Comparison of ENCODE assay signal across 7 mouse cellular contexts in the genomic region with DNA sequence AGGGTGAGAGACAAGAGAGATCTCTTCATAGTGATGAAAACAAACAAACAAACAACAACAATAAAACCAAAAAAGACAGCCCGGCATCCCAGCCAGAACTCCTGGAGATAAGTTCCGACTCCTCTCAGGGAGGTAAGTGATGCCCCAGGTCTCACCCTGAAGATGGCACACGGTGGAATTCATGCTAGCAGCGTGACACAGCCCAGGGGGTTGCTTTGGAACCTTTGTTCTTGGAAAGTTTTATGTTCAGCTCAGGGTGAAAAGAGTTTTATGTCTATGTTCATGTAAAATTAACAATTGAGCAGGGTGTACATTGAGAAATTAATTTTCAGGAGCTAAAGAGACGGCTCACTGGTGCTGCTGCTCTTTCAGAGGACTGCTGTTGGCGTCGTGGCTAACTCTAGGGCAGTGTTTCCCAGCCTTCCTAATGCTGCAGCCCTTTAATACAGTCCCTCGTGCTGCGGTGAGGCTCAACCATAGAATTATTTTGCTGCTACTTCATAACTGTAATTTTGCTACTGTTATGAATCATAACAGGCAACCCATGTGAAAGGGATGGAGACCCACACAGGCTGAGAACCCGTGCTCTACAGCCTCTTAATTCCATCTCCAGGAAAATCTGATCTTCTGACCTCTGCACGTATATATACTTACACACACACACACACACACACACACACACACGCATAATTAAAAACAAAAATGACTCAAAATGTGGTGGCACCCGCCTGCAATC. TPM values are rescaled to one million over a fixed set of nuclear protein-coding genes. Genes with fewer than 3 reads are reported as not detected.
DNase-seq lines count a peak whose midpoint lies in the region; ATAC-seq and TF ChIP-seq lines count a peak whose summit lies in the region.

No protein-coding gene starts in this region.

- H3K9me3 ChIP-seq in neural tube, embryonic 11.5 days (ENCODE audit: control insufficient read depth, low read length) = no peaks in the 10 kb centered on the region
- no peaks in the 10 kb centered on the region for H3K9me3 ChIP-seq in forebrain, embryonic 11.5 days (ENCODE audit: control insufficient read depth, low read length)
- H3K9me3 ChIP-seq in limb, embryonic 14.5 days (ENCODE audit: control insufficient read depth, low read length) = no peaks in the 10 kb centered on the region
- H3K9me3 ChIP-seq in stomach, embryonic 16.5 days (replicated peaks; ENCODE audit: control insufficient read depth, low read length) = 0 out of 2 replicates have a peak, but pooled peaks cover 6% of the 10 kb centered on the region

- peak overlapping the region; percentile 92 for H3K4me2 ChIP-seq in neural tube, embryonic 11.5 days (ENCODE audit: low read depth)
- peak overlapping the region; percentile 94 for H3K4me2 ChIP-seq in forebrain, embryonic 11.5 days (ENCODE audit: low read depth, low read length, severe bottlenecking)
- peak overlapping the region; percentile 72 for H3K4me2 ChIP-seq in limb, embryonic 14.5 days (replicated peaks; ENCODE audit: low read depth, low read length, severe bottlenecking)
- H3K4me2 ChIP-seq in stomach, embryonic 16.5 days (ENCODE audit: low read depth, low read length) = peak overlapping the region; percentile 98

- H3K4me3 ChIP-seq in neural tube, embryonic 11.5 days (ENCODE audit: low read depth, low read length) = peak overlapping the region; percentile 55
- H3K4me3 ChIP-seq in forebrain, embryonic 11.5 days (ENCODE audit: low read depth, low read length) = peak overlapping the region; percentile 43
- peak overlapping the region; percentile 49 for H3K4me3 ChIP-seq in limb, embryonic 14.5 days (replicated peaks; ENCODE audit: low read length)
- peak overlapping the region; percentile 68 for H3K4me3 ChIP-seq in stomach, embryonic 16.5 days (replicated peaks; ENCODE audit: low read length)

- H3K9ac ChIP-seq in neural tube, embryonic 11.5 days (ENCODE audit: low read length) = peak overlapping the region; percentile 64
- peak overlapping the region; percentile 61 for H3K9ac ChIP-seq in forebrain, embryonic 11.5 days (ENCODE audit: low read length)
- H3K9ac ChIP-seq in limb, embryonic 14.5 days (ENCODE audit: low read depth, low read length, severe bottlenecking) = peak overlapping the region; percentile 55
- H3K9ac ChIP-seq in stomach, embryonic 16.5 days (ENCODE audit: low read length) = peak overlapping the region; percentile 70

- DNase-seq in neural tube, embryonic 11.5 days (ENCODE audit: low spot score) = no peak
- DNase-seq in neural tube, embryonic 10.5 days (ENCODE audit: extremely low spot score, low spot score) = no peak
- DNase-seq in forebrain, embryonic 11.5 days (ENCODE audit: low spot score) = no peak
- no peak for DNase-seq in limb, embryonic 14.5 days (ENCODE audit: low spot score)
- no peak for DNase-seq in ovary, postnatal 36 days (ENCODE audit: low spot score)
- no peak for DNase-seq in natural killer cell, adult 2 months (ENCODE audit: low spot score in 2 of 2)

- no peak for ATAC-seq in neural tube, embryonic 11.5 days (ENCODE audit: insufficient read depth, low FRiP score, low TSS enrichment)
- ATAC-seq in forebrain, embryonic 11.5 days (replicated peaks; ENCODE audit: low FRiP score) = no peak
- no peak for ATAC-seq in limb, embryonic 14.5 days (ENCODE audit: low FRiP score, low read depth)
- ATAC-seq in stomach, embryonic 16.5 days (ENCODE audit: insufficient read depth, low FRiP score) = no peak

- WGBS in neural tube, embryonic 11.5 days = 50% methylated on average over 13 of the region's 13 CpGs
- 54% methylated on average over 13 of the region's 13 CpGs for WGBS in forebrain, embryonic 11.5 days
- WGBS in limb, embryonic 14.5 days = 40% methylated on average over 13 of the region's 13 CpGs
- WGBS in stomach, embryonic 16.5 days = 50% methylated on average over 13 of the region's 13 CpGs

- H3K4me1 ChIP-seq in neural tube, embryonic 11.5 days (ENCODE audit: control insufficient read depth, insufficient read depth, low read length) = peaks cover 8% of the 10 kb centered on the region
- peaks cover 8% of the 10 kb centered on the region for H3K4me1 ChIP-seq in forebrain, embryonic 11.5 days (replicated peaks; ENCODE audit: control insufficient read depth, insufficient read depth, low read length)
- H3K4me1 ChIP-seq in limb, embryonic 14.5 days (ENCODE audit: control insufficient read depth, insufficient read depth, low read length) = peaks cover 12% of the 10 kb centered on the region
- H3K4me1 ChIP-seq in stomach, embryonic 16.5 days (ENCODE audit: control insufficient read depth, insufficient read depth, low read length) = peaks cover 14% of the 10 kb centered on the region

- no peaks in the 10 kb centered on the region for H3K27me3 ChIP-seq in neural tube, embryonic 11.5 days (ENCODE audit: control insufficient read depth, insufficient read depth, low read length)
- H3K27me3 ChIP-seq in forebrain, embryonic 11.5 days (ENCODE audit: control insufficient read depth, insufficient read depth, low read length) = no peaks in the 10 kb centered on the region
- H3K27me3 ChIP-seq in limb, embryonic 14.5 days (ENCODE audit: control insufficient read depth, insufficient read depth, low read length) = no peaks in the 10 kb centered on the region
- no peaks in the 10 kb centered on the region for H3K27me3 ChIP-seq in stomach, embryonic 16.5 days (ENCODE audit: control insufficient read depth, insufficient read depth, low read length)

- no peak overlapping the region for H3K27ac ChIP-seq in neural tube, embryonic 11.5 days (ENCODE audit: low read depth, low read length)
- H3K27ac ChIP-seq in forebrain, embryonic 11.5 days (ENCODE audit: low read depth, low read length) = no peak overlapping the region
- no peak overlapping the region for H3K27ac ChIP-seq in limb, embryonic 14.5 days (replicated peaks; ENCODE audit: low read depth, low read length)
- no peak overlapping the region for H3K27ac ChIP-seq in stomach, embryonic 16.5 days (ENCODE audit: low read length)

- 0 out of 2 replicates have a peak, but pooled peaks cover 2% of the 10 kb centered on the region for H3K36me3 ChIP-seq in neural tube, embryonic 11.5 days (ENCODE audit: control insufficient read depth, insufficient read depth, low read length)
- H3K36me3 ChIP-seq in forebrain, embryonic 11.5 days (ENCODE audit: control insufficient read depth, insufficient read depth, low read length) = no peaks in the 10 kb centered on the region
- no peaks in the 10 kb centered on the region for H3K36me3 ChIP-seq in limb, embryonic 14.5 days (ENCODE audit: control insufficient read depth, insufficient read depth, low read length)
- no peaks in the 10 kb centered on the region for H3K36me3 ChIP-seq in stomach, embryonic 16.5 days (ENCODE audit: control insufficient read depth, insufficient read depth, low read length)

- TF ChIP-seq POLR2A in limb, embryonic 14.5 days (IDR thresholded peaks at IDR 0.05; ENCODE audit: borderline replicate concordance, extremely low read depth, insufficient read depth, insufficient read length) = no peak

RNA-seq across cellular contexts. Expression of a gene that starts 19.4 kb away (rescaled TPM):
- 53.9 and 56.0 TPM in 2 replicates for polyA plus RNA-seq in neural tube, embryonic 11.5 days (2014; fragmentation: Nextera tagmentation; extraction: Ambion mirVana)
- polyA plus RNA-seq in forebrain, embryonic 11.5 days (2014; fragmentation: Nextera tagmentation; extraction: Ambion mirVana) = 51.4 and 53.1 TPM in 2 replicates
- polyA plus RNA-seq in limb, embryonic 14.5 days (2012; rRNA removed) = 45.3 and 45.7 TPM in 2 replicates
- polyA plus RNA-seq in limb, embryonic 14.5 days (2014; fragmentation: Nextera tagmentation; extraction: Ambion mirVana) = 53.7 and 64.0 TPM in 2 replicates
- 47.2 and 47.3 TPM in 2 replicates for polyA plus RNA-seq in stomach, embryonic 16.5 days (2015; fragmentation: Nextera tagmentation; extraction: Ambion mirVana)

RNA-seq across cellular contexts. Expression of a gene that starts 59.7 kb away (rescaled TPM):
- polyA plus RNA-seq in neural tube, embryonic 11.5 days (2014; fragmentation: Nextera tagmentation; extraction: Ambion mirVana) = 6.8 and 8.3 TPM in 2 replicates
- 6.6 and 7.6 TPM in 2 replicates for polyA plus RNA-seq in forebrain, embryonic 11.5 days (2014; fragmentation: Nextera tagmentation; extraction: Ambion mirVana)
- polyA plus RNA-seq in limb, embryonic 14.5 days (2012; rRNA removed) = 15.6 and 16.5 TPM in 2 replicates
- polyA plus RNA-seq in limb, embryonic 14.5 days (2014; fragmentation: Nextera tagmentation; extraction: Ambion mirVana) = 23.5 and 24.3 TPM in 2 replicates
- 52.3 and 58.1 TPM in 2 replicates for polyA plus RNA-seq in stomach, embryonic 16.5 days (2015; fragmentation: Nextera tagmentation; extraction: Ambion mirVana)
